Mouse (Mus musculus) midbrain, embryonic 15.5 days (tissue): ENCODE data around the gene Kcng3. TPM values are rescaled to one million over a fixed set of nuclear protein-coding genes. Genes with fewer than 3 reads are reported as not detected.

Experiments
- ATAC-seq: fragments of 200-750 bp; cut with Nextera tagmentation; replicated peaks from 2 replicates; pipeline ENCODE4 v1.8.0; 2017; ENCODE audit warnings: moderate TSS enrichment
- H3K27ac ChIP-seq: fragments of 300-500 bp; sonication (generic); 2 replicates; pipeline ENCODE4 v1.5.1; 2015; ENCODE audit warnings: mild to moderate bottlenecking, inconsistent platforms
- H3K27me3 ChIP-seq: fragments of 300-500 bp; sonication (generic); replicated peaks from 2 replicates; pipeline ENCODE4 v1.6.1; 2015; ENCODE audit warnings: inconsistent platforms
- H3K36me3 ChIP-seq: fragments of 300-500 bp; sonication (generic); replicated peaks from 2 replicates; pipeline ENCODE4 v1.6.1; 2015; ENCODE audit warnings: inconsistent platforms
- H3K4me1 ChIP-seq: fragments of 300-500 bp; sonication (generic); 2 replicates; pipeline ENCODE4 v1.6.1; 2015; ENCODE audit warnings: inconsistent platforms
- H3K4me2 ChIP-seq: fragments of 300-500 bp; sonication (generic); 2 replicates; pipeline ENCODE4 v1.6.1; 2015; ENCODE audit warnings: inconsistent platforms, mild to moderate bottlenecking, moderate library complexity
- H3K4me3 ChIP-seq: fragments of 300-500 bp; sonication (generic); 2 replicates; pipeline ENCODE4 v1.5.1; 2015; ENCODE audit warnings: mild to moderate bottlenecking, inconsistent platforms
- H3K9ac ChIP-seq: fragments of 300-500 bp; sonication (generic); 2 replicates; pipeline ENCODE4 v1.6.1; 2015; ENCODE audit warnings: mild to moderate bottlenecking, inconsistent platforms
- H3K9me3 ChIP-seq: fragments of 300-500 bp; sonication (generic); 2 replicates; pipeline ENCODE4 v1.6.1; 2016; ENCODE audit warnings: inconsistent platforms
- WGBS: fragments of 180-500 bp; shearing (Covaris S2); methylation state at CpG from one replicate; pipeline ENCODE4 v1.1.7; 2015; ENCODE audit warnings: mixed read lengths; 5-methylcytosine and 5-hydroxymethylcytosine counted together
- polyA plus RNA-seq: library from polyadenylated mRNA; unstranded; fragments of >200 nt; fragmentation: Nextera tagmentation; extraction: Ambion mirVana; gene quantifications from 2 replicates; pipeline ENCODE4 v1.2.1, GENCODE M21; 2015

Kcng3 gene
- polyA plus RNA-seq, 1 experiment from 2014 or later, result 0.06 TPM

DNA sequence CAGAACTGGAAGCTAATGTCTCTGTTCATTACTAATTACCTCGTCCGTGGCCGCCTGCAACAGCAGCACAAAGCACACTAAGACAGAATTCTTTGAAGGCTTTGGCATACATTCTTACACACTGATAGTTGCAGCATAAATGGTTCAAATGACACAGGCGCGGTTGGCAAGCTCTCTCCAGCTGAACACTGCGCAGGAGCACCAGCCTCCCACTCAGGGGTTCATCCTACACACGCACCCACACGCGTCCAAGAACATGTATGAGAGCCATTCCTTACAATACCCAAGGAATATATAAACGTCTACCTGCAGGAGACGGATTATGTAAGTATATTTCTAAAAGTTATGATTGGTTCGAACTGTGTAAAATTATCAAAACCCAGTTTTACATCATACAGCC is 30.7 kb downstream of the Kcng3 start:
- WGBS, result 89% methylated on average over 12 of the region's 12 CpGs
- no peak for ATAC-seq
- H3K27ac ChIP-seq, result no peak overlapping the region

DNA sequence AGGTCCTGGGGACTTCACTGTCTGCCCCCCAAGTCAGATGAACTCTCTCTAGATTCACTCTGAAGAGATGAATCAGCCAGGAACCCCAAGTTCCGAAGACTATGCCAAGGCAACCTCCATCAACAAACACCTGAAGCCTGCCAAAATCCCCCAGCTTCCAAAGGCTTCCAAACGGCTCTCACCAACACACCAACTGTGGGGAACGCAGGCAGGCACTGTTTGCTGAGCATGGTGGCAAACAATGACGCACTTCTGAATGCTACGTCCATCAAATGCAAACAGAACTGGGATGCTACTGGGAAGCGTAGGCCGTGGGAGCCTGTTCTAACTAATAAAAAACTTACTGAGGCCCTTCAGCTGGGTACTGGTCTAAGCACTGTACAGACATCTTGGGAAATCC is 35.7 kb downstream of the Kcng3 start:
- WGBS, result 82% methylated on average over 7 of the region's 7 CpGs
- Histone ChIP-seq H3K4me3 (no peak overlapping the region), H3K27ac (no peak overlapping the region), H3K9me3 (no peaks in the 10 kb centered on the region), H3K4me1 (no peaks in the 10 kb centered on the region), H3K27me3 (no peaks in the 10 kb centered on the region), H3K9ac (no peak overlapping the region), H3K36me3 (no peaks in the 10 kb centered on the region), H3K4me2 (no peak overlapping the region)
- ATAC-seq, result no peak

More for the DNA sequence above, 30.7 kb downstream of the Kcng3 start:
- H3K36me3 ChIP-seq, result no peaks in the 10 kb centered on the region
- no peak overlapping the region for H3K4me2 ChIP-seq
- H3K9ac ChIP-seq, result no peak overlapping the region
- H3K4me1 ChIP-seq, result no peaks in the 10 kb centered on the region
- H3K9me3 ChIP-seq, result no peaks in the 10 kb centered on the region
- no peak overlapping the region for H3K4me3 ChIP-seq
- no peaks in the 10 kb centered on the region for H3K27me3 ChIP-seq

DNA sequence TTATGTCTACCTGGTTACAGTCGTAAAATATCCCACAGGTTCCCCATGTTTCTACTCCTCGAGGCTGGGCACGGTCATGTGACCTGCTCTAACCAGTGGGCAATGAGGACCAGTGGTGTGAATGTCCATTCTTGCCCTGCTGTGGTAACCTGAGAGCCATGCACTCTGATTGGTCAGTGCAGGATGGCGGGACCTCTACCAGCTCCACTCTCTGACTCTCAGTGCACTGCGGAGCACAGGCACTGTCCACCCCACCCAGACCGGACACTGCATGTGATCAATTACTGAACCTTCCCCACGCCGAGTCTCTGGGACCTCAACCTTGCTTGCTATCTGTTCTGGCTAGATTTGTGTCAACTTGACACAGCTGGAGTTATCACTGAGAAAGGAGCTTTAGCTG is 37.2 kb downstream of the Kcng3 start:
- H3K4me1 ChIP-seq, result no peaks in the 10 kb centered on the region
- no peak overlapping the region for H3K4me3 ChIP-seq
- no peak for ATAC-seq
- no peaks in the 10 kb centered on the region for H3K36me3 ChIP-seq
- no peaks in the 10 kb centered on the region for H3K9me3 ChIP-seq
- no peak overlapping the region for H3K9ac ChIP-seq
- no peak overlapping the region for H3K4me2 ChIP-seq
- 80% methylated on average over 8 of the region's 8 CpGs for WGBS
- H3K27ac ChIP-seq, result no peak overlapping the region
- H3K27me3 ChIP-seq, result no peaks in the 10 kb centered on the region

DNA sequence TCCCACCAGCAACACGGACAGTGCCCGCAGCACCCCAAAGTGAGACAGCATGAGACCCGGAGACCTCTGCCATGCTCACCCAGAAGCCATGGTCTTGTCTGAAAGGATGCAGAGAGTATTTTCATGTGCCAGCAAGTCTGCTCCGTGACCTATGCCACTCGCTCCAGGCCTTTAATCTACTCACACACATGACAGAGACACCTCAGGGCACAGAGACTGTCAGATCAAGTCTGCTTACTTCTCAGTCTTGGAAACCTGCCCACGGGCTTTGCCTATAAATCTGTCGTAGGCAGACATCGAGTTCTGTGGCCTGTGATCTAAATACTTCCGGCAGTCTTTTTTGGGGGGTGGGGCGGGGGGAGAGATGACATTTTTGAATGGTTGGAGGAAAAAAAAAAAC is 38.3 kb downstream of the Kcng3 start:
- Histone ChIP-seq H3K36me3 (no peaks in the 10 kb centered on the region), H3K9me3 (no peaks in the 10 kb centered on the region), H3K9ac (no peak overlapping the region), H3K4me1 (no peaks in the 10 kb centered on the region), H3K27me3 (no peaks in the 10 kb centered on the region), H3K4me3 (no peak overlapping the region), H3K4me2 (no peak overlapping the region), H3K27ac (no peak overlapping the region)
- 82% methylated on average over 10 of the region's 10 CpGs for WGBS
- no peak for ATAC-seq

DNA sequence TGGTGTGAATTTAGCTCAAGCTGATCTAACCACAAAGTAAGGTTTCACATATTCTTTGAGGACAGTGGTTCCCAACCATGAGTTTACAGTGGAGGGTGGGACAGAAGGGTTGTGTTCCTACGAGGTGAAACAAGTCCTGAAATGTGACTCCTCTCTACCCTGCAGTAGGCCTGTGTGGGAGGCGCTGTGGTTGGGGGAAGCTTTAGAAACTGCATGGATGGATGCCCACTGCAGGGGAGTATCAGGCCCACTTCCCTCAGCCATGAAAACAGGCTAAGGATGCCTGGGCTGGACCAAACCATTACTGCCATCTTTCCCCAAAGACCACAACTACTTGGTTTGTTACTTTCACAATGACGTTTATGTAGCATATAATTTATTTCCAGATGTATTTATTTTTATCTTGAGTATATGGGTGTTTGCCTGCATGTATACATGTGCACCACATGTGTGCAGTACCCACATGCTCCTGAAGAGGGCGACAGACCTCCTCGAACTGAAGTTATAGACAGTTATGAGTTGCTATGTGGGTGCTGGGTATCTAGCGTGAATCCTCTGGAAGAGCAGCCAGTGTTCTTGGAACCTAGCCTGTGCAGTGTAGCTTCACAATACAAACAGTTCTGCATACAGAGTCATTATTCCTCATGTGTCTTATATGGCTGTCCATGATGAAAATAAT is 42.9 kb downstream of the Kcng3 start:
- Histone ChIP-seq H3K4me2 (no peak overlapping the region), H3K9me3 (no peaks in the 10 kb centered on the region), H3K9ac (no peak overlapping the region), H3K27ac (no peak overlapping the region), H3K4me3 (no peak overlapping the region), H3K4me1 (no peaks in the 10 kb centered on the region), H3K36me3 (no peaks in the 10 kb centered on the region), H3K27me3 (no peaks in the 10 kb centered on the region)
- no peak for ATAC-seq
- 88% methylated on average over 6 of the region's 6 CpGs for WGBS

DNA sequence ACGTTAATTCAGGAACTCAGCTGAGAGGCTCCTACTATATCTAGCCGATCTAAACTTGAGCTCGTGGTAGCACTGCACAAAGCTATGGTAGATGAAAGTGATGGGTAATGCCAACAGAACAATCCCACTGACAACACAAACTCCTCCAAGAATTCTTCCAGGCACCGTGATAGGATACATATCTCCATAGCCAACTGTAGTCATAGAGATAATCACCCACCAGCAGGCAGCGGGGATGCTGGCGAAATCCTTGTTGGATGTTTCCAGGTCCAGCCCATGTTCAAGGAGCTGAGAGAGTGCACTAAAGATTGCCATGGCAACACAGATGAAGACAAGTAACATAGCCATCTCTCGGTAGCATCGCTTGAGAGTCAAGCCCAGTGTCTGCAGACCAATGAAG is 44.0 kb downstream of the Kcng3 start:
- H3K36me3 ChIP-seq, result no peaks in the 10 kb centered on the region
- ATAC-seq, result no peak
- no peak overlapping the region for H3K27ac ChIP-seq
- no peak overlapping the region for H3K4me3 ChIP-seq
- H3K4me2 ChIP-seq, result no peak overlapping the region
- 88% methylated on average over 8 of the region's 8 CpGs for WGBS
- H3K9me3 ChIP-seq, result no peaks in the 10 kb centered on the region
- no peak overlapping the region for H3K9ac ChIP-seq
- no peaks in the 10 kb centered on the region for H3K27me3 ChIP-seq
- no peaks in the 10 kb centered on the region for H3K4me1 ChIP-seq

DNA sequence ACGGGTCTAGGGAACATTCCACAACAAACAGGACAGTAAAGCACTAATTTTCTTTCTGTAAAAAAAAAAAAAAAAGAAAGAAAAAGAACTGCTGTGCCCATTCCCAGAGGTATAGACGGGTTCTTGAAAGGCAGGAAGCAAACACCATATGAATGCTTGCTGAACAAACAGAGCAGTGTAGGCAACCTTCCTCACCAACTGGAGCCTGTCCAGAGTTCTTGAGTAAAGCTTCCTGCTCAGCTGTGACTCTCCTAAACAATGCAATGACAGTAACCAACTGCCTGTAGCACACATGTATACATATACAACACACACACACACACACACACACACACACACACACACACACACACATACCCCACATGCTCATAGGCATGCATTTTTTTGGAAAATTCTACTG is 49.1 kb downstream of the Kcng3 start:
- H3K9ac ChIP-seq, result no peak overlapping the region
- no peak for ATAC-seq
- no peak overlapping the region for H3K4me3 ChIP-seq
- no peaks in the 10 kb centered on the region for H3K36me3 ChIP-seq
- no peak overlapping the region for H3K4me2 ChIP-seq
- H3K4me1 ChIP-seq, result no peaks in the 10 kb centered on the region
- 76% methylated on average over 2 of the region's 2 CpGs for WGBS
- no peak overlapping the region for H3K27ac ChIP-seq
- no peaks in the 10 kb centered on the region for H3K27me3 ChIP-seq
- H3K9me3 ChIP-seq, result no peaks in the 10 kb centered on the region

DNA sequence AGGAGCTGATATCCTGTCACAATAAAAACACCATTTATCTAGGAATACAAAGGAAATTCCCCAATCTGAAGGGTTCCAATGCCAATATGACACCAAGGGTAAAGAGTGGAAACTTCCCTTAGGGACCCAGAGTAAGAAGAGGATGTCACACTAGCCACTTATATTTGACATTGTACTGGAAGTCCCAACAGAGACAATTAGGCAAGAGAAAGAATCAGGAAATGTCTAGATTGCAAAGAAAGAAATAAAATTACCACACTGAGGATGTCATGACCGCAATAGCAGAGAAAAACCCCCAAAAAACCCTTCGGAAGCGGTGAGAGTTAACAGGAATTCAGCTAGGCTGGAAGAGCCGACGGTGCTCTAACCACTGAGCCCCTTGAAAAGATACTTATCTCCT is 51.0 kb downstream of the Kcng3 start:
- 92% methylated on average over 5 of the region's 5 CpGs for WGBS
- Histone ChIP-seq H3K36me3 (no peaks in the 10 kb centered on the region), H3K9me3 (no peaks in the 10 kb centered on the region), H3K4me1 (no peaks in the 10 kb centered on the region), H3K9ac (no peak overlapping the region), H3K4me2 (no peak overlapping the region), H3K4me3 (no peak overlapping the region), H3K27ac (no peak overlapping the region), H3K27me3 (no peaks in the 10 kb centered on the region)
- ATAC-seq, result no peak

DNA sequence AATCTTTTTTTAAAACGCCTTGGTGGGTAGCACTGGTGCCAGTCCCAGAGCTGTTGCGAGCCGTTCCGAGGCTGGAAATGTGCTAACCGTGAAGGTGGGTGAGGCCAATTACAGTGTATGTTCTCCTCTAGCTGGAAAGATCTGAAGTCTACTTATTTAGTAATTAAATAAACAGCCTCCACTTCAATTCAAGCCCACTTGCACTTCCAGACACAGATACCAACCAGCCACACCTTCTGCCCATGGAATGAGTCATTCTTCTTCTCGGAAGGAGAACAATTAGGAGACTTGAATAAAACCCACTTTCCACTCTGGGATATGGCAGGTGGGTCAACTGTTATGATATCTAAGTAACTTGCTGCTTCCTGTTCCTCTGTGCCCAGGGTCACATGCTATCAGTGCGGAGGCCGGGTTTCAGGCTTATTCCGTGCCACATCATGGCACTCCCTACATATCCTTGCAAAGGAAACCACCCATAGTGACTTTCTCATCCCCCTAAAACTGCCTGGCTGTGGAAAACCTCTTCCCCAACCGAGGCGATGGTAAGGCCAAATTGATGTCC is 54.8 kb downstream of the Kcng3 start:
- Histone ChIP-seq H3K4me2 (no peak overlapping the region), H3K27ac (no peak overlapping the region), H3K4me1 (no peaks in the 10 kb centered on the region), H3K36me3 (no peaks in the 10 kb centered on the region), H3K9ac (no peak overlapping the region), H3K9me3 (no peaks in the 10 kb centered on the region), H3K4me3 (no peak overlapping the region), H3K27me3 (no peaks in the 10 kb centered on the region)
- no peak for ATAC-seq
- WGBS, result 95% methylated on average over 11 of the region's 11 CpGs

DNA sequence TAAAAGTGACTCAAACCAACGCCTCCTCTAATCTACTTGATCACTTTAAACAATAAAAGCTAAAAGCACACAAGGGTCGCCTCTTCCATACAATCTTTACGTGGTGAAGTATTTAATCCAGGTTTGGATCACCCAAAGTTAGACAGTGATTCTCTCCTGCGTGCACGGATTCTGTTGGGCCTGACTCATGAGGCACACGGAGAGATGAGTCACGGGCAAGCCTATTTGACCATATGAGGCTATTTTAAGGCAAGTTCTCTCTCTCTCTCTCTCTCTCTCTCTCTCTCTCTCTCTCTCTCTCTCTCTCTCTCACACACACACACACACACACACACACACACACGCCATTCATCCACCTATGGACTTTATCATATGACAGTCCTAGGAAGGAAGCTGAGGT is 57.1 kb downstream of the Kcng3 start:
- no peak for ATAC-seq
- no peaks in the 10 kb centered on the region for H3K4me1 ChIP-seq
- no peak overlapping the region for H3K9ac ChIP-seq
- no peaks in the 10 kb centered on the region for H3K36me3 ChIP-seq
- H3K4me2 ChIP-seq, result no peak overlapping the region
- H3K9me3 ChIP-seq, result no peaks in the 10 kb centered on the region
- no peak overlapping the region for H3K4me3 ChIP-seq
- no peaks in the 10 kb centered on the region for H3K27me3 ChIP-seq
- 95% methylated on average over 8 of the region's 8 CpGs for WGBS
- no peak overlapping the region for H3K27ac ChIP-seq

DNA sequence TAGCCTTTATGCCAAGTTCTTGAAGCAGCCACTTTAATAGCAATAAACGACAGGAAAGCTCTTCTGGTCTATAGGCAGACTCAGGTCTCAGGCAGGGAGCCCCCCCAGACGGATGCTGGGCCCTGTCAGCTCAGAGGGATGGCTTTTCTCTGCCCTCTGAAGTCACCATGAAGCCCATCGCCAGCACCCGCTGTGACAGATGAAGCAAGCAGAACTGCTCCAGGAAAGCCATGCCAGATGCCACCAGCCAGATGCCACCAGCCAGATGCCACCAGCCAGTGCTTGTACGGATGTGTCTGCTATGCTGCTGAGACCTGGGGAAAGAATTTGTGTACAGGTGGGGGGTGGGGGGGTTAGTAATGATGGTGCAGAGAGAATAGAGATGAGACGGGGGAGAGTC is 58.6 kb downstream of the Kcng3 start:
- WGBS, result 77% methylated on average over 6 of the region's 6 CpGs
- Histone ChIP-seq H3K4me3 (no peak overlapping the region), H3K9ac (no peak overlapping the region), H3K4me1 (no peaks in the 10 kb centered on the region), H3K27me3 (no peaks in the 10 kb centered on the region), H3K4me2 (no peak overlapping the region), H3K36me3 (no peaks in the 10 kb centered on the region), H3K9me3 (no peaks in the 10 kb centered on the region), H3K27ac (no peak overlapping the region)
- ATAC-seq, result no peak

DNA sequence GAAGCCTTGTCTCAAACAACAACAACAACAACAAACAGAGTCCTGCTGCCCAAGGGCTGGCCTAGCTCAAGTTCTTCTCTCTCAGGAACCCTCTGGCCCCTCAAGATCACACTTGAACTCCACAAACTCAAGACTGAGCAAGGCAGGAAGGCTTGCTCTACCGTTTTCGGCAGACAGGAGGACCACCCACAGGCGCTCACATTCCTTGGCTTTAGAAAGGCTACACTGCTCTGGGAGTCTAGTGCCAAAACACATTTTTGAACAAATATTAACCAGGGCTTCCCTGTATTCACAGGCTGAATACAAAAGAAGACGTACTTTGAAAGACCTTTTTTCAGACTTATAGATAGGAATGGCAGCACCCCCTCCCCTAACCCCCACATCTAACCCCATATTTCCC is 59.3 kb downstream of the Kcng3 start:
- no peak for ATAC-seq
- H3K36me3 ChIP-seq, result no peaks in the 10 kb centered on the region
- no peaks in the 10 kb centered on the region for H3K27me3 ChIP-seq

DNA sequence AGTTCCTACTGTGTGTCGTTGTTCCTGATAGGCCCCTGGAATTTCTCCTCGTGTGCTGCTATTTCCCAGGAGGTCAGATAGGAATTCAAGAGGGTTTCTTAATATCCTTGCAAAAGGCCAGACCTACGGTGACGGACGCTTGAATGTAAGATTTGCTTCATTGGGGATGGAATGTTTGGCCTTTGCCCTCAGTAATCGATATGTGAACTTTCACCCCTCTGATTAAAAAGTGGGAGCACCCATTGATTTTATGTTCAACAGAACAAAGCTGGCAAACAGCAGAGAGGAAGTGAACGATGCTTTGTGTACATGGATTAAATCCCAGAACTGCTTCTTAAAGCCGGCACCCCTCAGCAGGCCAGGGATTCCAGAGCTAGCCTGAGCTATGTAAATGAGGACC is 64.3 kb downstream of the Kcng3 start:
- WGBS, result 36% methylated on average over 8 of the region's 8 CpGs
- no peak for ATAC-seq

More for the DNA sequence above, 59.3 kb downstream of the Kcng3 start:
- H3K27ac ChIP-seq, result no peak overlapping the region
- no peak overlapping the region for H3K9ac ChIP-seq
- no peaks in the 10 kb centered on the region for H3K4me1 ChIP-seq
- no peak overlapping the region for H3K4me2 ChIP-seq
- H3K9me3 ChIP-seq, result no peaks in the 10 kb centered on the region
- H3K4me3 ChIP-seq, result no peak overlapping the region
- WGBS, result 70% methylated on average over 4 of the region's 4 CpGs

More for the DNA sequence above, 64.3 kb downstream of the Kcng3 start:
- Histone ChIP-seq H3K9ac (no peak overlapping the region), H3K4me1 (no peaks in the 10 kb centered on the region), H3K4me2 (no peak overlapping the region), H3K36me3 (no peaks in the 10 kb centered on the region), H3K9me3 (no peaks in the 10 kb centered on the region), H3K27me3 (no peaks in the 10 kb centered on the region), H3K27ac (no peak overlapping the region), H3K4me3 (no peak overlapping the region)
